Mouse (Mus musculus) thymus, postnatal 0 days (tissue): ENCODE results near the gene Irak2. TPM values are rescaled to one million over a fixed set of nuclear protein-coding genes. Genes with fewer than 3 reads are reported as not detected.
"Not testable (repeated sequence)": the region's sequence is repeated elsewhere in the genome, so short reads cannot be mapped to it uniquely, and the experiment has no call there.

Experiments
- DNase-seq: peaks from one replicate; pipeline ENCODE4 v3.0.0-alpha.2; 2015; ENCODE audit warnings: low spot score
- polyA plus RNA-seq: library from polyadenylated mRNA; unstranded; fragments of >200 nt; fragmentation: Nextera tagmentation; extraction: Ambion mirVana; gene quantifications from 2 replicates; pipeline ENCODE4 v1.2.1, GENCODE M21; 2015

Gene Irak2
- polyA plus RNA-seq, 1 experiment from 2014 or later, result 2.7 TPM

DNA sequence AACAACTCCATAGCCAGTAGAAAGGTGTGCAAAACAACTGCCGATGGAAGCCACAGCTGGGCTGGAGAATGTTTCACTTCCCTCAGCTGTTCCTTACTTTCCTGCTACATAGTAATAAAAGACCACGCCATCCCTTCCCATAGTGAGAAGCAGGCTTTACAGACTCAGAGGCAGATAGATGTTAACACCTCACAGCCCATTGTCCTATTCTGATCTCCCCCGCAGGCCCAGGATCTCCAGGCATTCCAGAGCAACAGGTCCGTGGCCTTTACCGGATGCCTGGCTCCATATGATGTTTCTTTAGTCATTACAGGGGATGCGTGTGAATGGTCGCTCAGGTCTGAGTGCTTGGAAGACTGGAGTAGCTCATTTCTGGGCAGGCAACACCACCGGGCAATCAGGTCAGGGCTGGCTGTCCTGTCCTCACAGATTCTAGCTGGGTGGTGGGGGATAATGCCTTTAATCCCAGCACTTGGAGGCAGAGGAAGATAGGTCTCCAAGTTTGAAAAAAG is 29.4 kb downstream of the Irak2 start:
- no peak for DNase-seq

- DNase-seq, result peak; percentile 75
These were observed 30.3 kb downstream of the Irak2 start for GRCm38 (mm10) chr6:113668287-113669154.

- DNase-seq, result peak; percentile 83
These were observed 31.6 kb downstream of the Irak2 start for GRCm38 (mm10) chr6:113669821-113670220.

GRCm38 (mm10) chr6:113672029-113672428 is 33.8 kb downstream of the Irak2 start:
- not testable (repeated sequence) for DNase-seq

DNA sequence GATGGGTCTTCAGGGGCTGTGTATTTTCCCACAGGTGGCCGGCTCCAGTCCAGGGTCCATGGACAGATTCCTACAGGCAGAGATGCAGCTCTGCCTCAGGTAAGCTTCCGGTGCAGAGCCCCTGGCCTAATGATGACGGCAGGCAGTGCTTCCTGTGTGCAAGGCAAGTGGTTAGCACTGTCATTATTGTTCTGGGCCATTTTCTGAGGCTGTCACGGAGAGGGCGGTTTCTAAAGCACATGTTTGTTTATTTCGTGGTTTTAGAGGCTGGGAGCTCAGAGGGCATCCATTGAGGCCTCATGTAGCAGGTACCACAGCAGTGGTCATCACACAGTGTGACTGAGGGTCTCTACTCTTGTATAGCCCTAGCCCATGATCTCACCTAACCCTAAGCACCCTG is 34.7 kb downstream of the Irak2 start:
- no peak for DNase-seq

DNA sequence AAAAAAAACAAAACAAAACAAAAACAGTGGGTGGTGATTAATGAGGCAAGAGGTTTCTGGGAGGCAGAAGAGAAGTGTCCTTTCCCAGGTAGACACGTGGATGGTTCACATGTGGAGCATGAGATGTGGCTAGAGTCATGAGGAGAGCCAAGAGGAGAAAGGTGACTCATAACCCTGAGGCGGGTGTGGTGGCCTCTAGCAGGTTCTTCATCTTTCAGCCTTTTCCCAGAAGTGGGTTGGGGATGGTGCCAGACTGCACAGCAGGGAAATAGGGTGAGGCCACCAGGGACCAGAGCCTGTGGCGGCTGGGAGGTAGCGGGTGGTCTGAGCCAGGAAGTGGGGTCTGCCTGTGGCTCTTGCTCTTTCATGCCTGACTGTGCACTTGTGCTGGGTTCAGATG is 37.0 kb downstream of the Irak2 start:
- no peak for DNase-seq

DNA sequence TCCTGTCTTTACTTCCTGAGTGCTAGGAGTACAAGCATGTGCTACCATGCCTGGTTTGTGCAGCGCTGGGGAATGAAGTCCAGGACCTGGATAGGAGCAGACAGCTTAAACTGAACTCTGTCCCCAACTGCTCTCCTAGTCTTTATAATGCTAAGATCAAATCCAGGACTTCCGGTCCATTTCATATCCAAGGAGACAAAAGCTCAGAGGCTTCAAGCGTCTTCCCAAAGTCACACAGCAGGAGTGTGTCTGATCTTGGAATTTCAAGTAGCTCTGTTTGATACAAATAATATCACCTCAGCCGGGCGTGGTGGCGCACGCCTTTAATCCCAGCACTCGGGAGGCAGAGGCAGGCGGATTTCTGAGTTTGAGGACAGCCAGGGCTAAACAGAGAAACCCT is 37.7 kb downstream of the Irak2 start:
- no peak for DNase-seq

DNA sequence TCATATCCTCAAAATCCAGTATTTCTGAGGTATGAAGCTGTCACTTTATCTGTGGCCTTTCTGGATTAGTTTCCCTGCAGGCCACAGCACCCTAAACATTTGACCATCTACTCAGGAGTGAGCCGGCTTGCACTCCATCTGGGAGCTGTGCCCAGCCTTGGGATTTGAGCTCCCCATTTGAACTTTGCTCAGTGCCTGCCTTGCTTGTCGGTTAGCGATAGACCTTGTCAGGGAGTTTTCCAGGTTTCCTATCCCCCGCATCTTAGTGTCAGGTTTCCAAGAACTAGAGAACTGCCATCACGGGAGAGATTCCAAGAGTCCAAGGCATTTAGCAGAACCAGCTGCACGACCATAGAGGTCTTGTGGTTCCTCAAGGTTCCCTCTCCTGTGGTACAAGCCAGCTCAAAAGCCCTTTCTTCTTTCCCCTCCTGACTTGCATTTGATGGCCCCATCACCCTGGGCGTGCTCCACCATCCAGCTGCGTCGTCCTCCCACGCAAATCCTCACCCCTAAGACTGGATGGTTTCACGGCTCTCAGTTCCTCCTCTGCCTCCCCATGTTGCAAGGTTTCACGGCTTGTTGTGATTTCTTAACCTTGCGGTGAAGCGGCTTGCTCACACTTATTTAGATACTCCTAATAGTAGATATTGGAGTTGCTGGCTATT is 38.9 kb downstream of the Irak2 start:
- no peak for DNase-seq

DNA sequence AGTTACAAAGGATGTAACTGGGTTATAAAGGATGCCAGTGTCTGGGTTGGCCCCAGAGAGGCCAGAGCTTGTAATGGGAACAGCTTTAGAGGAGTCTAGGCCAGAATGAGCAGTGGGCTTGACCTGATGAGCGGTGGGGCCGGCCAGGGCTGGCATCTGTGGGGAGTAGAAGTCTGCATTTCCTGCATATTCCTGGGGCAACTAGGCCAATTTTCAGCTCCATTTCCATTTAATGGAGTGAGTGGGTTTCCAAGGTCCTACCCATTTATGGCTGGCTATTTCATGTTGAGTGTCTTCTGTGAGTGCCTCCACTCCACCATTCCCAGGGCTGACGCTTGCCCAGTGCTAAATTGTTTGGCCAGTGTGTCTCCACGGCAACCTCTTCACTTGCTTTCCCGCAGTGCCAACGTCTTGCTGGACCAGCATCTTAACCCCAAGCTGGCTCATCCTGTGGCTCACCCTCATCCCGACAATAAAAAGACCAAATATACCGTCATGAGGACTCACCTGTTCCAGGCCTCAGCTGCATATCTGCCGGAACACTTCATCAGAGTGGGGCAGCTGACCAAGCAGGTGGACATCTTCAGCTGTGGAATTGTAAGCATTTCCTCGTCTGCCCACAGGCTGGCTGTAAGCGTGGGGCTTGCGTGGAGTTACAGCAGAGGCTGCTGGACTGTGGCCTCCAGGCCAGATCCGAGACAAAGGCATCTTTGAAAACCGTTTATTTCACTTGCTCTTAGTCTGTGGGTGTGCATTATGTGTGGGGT is 40.2 kb downstream of the Irak2 start:
- DNase-seq, result no peak

DNA sequence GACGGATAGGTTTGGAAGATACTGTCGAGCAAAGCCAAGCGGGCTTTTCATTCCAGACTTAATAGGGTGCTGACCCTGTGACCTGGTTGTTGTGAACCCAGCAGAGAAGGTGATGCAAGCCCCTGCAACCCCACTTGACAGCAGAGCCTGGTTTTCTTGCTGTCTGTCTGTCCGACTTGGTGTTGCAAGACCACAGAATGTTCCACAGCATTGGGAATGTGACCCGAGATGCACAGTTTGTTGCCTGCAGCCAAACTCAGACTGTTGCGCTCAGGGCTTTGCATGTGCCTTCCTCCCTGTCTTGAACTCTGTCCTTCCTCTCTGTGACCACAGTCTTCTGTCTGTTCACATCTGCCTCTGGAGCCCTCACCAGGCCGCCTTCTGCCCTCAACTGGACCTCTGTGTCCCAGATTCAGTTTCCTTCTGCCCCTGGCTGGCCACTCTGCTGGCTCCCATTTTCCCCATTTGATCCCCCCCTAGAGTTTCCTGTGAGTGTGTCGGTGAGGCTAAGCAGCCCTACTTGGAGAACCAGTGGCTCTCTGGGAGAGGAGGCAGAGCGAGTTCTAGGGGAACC is 41.8 kb downstream of the Irak2 start:
- no peak for DNase-seq

- peak; percentile 87 for DNase-seq
These were observed 43.0 kb downstream of the Irak2 start for GRCm38 (mm10) chr6:113681271-113681670.

DNA sequence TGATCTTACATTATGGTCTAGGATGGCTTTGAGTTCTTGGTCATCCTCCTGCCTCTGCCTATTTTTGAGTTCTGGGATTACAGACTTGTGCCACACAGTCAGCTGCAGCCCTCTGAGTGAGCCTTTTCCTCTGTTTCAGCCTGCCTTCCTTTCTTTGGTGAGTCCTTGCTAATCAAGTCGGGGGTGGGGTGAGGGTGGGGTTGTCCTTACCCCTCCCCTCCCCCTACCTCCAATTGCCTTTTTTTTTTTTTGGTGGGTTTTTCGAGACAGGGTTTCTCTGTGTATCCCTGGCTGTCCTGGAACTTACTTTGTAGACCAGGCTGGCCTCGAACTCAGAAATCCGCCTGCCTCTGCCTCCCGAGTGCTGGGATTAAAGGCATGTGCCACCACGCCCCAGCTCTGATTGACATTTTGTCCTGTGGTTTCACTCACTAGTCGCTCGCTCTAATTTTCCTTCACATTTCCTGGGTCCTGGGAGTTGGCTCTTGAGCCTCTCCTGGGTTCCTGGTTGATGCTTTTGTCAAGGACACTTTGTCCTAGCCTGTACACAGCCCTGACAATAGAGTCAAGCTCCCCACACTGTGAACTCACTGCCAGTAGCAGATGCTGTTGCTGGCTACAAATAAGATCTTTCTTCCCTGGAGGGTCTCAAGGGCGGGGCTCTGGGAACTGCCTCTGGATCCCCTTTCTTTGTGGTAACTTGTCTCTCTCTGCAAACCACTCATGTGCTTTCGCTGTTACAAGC is 45.0 kb downstream of the Irak2 start:
- DNase-seq, result no peak

DNA sequence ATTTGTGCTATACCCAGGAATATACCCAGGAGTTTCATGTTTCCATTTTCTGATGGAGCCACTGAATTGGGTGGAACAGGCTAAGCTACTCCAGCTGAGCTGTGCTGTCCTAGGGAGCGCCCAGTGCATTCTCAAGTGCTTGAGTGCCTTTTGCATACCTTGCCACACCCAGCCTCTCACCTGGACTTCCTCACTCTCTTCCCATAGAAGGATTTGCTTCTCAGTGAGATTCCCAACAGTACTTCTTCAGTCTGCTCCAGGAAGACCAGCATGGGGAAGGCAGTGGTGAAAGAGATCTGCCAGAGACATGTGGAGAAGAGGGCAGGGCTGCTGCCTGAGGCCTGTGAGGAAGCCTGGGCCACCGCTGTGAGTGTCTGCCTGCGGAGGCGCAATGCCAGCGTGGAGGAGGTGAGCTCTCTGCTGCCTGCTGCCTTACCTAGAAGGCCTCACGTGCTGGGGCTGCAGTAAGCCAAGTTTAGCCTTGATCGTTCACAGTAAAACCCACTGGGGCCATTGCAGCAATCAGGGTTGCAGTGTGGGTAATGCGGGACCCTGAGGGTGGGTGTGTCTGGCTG is 48.4 kb downstream of the Irak2 start:
- DNase-seq, result no peak

DNA sequence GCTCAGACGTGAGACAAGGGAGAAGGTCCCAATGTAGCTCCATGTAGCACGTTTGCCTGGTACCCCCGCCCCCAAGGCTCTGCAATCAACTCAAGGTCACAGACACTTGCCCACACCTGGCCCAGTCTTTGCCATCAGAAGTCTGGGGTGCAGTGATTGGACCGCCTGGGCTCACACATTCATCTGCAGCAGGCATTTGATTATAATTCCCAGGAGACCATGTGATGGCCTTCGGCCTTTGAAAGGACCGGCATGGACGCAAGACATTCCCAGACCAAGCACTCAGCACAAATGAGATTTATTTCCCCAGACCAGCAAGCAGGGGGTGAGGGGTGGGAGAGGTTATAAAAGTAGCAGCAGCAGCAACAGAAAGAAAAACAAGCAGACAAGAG is 51.7 kb downstream of the Irak2 start:
- DNase-seq, result no peak

DNA sequence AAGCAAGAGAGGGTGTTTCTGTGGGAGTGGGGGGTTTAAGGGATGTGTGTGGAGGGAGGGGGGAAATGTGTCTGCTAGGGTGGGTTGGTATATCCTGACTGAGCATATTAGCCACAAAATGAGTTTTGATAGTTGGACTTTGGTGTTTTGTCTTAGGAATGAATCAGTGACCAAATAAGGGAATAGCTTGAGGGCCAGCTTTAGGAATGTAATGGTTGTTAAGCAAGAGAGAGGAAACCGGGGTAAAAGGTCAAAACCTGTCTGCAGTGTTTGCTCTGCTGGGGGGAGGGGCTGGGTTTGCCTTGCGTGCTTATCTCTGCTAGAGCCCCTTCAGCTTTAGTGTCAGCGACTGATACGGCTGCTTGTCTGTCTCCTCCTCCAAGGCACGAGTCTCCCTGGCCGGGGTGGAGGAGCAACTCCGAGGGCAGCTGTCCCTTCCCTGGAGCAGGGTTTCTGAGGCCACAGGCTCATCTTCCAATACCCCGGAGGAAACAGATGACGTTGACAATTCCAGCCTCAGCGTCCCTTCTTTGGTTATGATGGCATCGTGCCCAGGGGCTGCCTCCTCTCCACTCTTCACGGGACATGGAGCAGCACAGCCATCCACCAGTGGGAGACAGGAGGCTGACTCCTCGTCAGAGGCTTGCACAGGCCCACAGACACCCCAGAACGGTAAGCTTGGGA is 52.3 kb downstream of the Irak2 start:
- DNase-seq, result no peak

GRCm38 (mm10) chr6:113691084-113691462 is 52.8 kb downstream of the Irak2 start:
- no peak for DNase-seq

DNA sequence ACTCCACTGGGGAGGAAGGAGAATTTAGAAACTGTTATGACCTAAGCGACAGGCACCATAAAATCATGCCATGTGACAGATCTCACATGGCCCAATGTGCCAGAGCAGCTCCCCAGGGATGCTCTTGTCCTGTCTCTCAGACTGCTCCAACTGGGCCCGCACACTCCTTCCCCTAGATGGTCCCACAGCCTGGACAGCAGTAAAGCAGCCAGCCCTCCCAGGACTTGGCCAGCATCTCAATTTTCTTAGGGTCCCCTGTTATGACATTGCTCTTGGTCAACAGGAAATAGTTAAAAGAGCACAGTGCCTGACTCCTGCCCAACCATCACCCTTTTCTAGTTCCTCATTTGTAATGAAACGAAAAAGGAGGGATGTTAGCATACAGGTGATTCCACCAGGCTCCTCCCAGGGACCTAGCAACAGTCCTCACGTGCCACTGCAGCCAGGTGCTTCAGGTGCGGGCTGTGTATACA is 54.4 kb downstream of the Irak2 start:
- DNase-seq, result no peak

GRCm38 (mm10) chr6:113693377-113693776 is 55.1 kb downstream of the Irak2 start:
- DNase-seq, result no peak

- DNase-seq, result no peak
These were observed 56.9 kb downstream of the Irak2 start for GRCm38 (mm10) chr6:113695203-113695602.
